Mouse (Mus musculus) G1E (cell line): ENCODE results near the gene Rcor3. TPM values are rescaled to one million over a fixed set of nuclear protein-coding genes. Genes with fewer than 3 reads are reported as not detected.

Experiments used
- ATAC-seq: 2 replicates; pipeline ENCODE4 v1.8.0; 2016; ENCODE audit warnings: mild to moderate bottlenecking; ENCODE audit not compliant: insufficient number of reproducible peaks, poor library complexity, low FRiP score, severe bottlenecking; ENCODE audit errors: extremely low read depth
- DNase-seq: peaks from one replicate; pipeline ENCODE4 v3.0.0; 2012; ENCODE audit warnings: low spot score
- H3K27me3 ChIP-seq: 2 replicates; pipeline ENCODE4 v1.6.1; 2012; ENCODE audit warnings: mild to moderate bottlenecking, low read length, inconsistent platforms; ENCODE audit not compliant: insufficient read depth
- H3K36me3 ChIP-seq: replicated peaks from 2 replicates; pipeline ENCODE3; 2012; ENCODE audit warnings: mild to moderate bottlenecking, inconsistent platforms
- H3K4me1 ChIP-seq: 2 replicates; pipeline ENCODE4 v1.6.1; 2012; ENCODE audit warnings: low read depth, low read length, inconsistent platforms, mixed read lengths; ENCODE audit not compliant: insufficient read depth
- H3K4me3 ChIP-seq: 2 replicates; pipeline ENCODE4 v1.5.1; 2012; ENCODE audit warnings: low read depth, mild to moderate bottlenecking, inconsistent platforms, low read length, moderate library complexity, mixed read lengths
- H3K9me3 ChIP-seq: replicated peaks from 2 replicates; pipeline ENCODE4 v1.6.1; 2012; ENCODE audit warnings: inconsistent platforms
- CTCF ChIP-seq: IDR thresholded peaks from 2 replicates; pipeline ENCODE4 v1.5.1; 2012; ENCODE audit warnings: low read depth, low read length, inconsistent platforms, mixed read lengths
- GATA1 ChIP-seq: IDR thresholded peaks from 2 replicates; pipeline ENCODE4 v1.6.1; 2012; ENCODE audit warnings: borderline replicate concordance, low read length, inconsistent platforms, mixed read lengths
- GATA2 ChIP-seq: IDR thresholded peaks from 2 replicates; pipeline ENCODE4 v1.6.1; 2012; ENCODE audit warnings: low read depth, low read length, inconsistent platforms, borderline replicate concordance
- POLR2AphosphoS5 ChIP-seq: IDR thresholded peaks from 2 replicates; pipeline ENCODE4 v1.6.1; 2012; ENCODE audit warnings: low read depth, low read length, inconsistent platforms; ENCODE audit not compliant: insufficient replicate concordance
- TAL1 ChIP-seq: conservative IDR thresholded peaks from 2 replicates; pipeline ENCODE4 v1.6.1; 2012; ENCODE audit warnings: low read depth, low read length, inconsistent platforms, mixed read lengths
- polyA plus RNA-seq: library from polyadenylated mRNA; stranded (reverse); fragments of >175 nt; gene quantifications from 2 replicates; pipeline ENCODE4 v1.2.3, GENCODE M21; 2012
- total RNA-seq, 2 experiments: library from RNA; stranded (forward) in 1 of 2; stranded (reverse) in 1 of 2; fragments of 200-1000 nt in 1 of 2; fragments of >200 nt in 1 of 2; fragmentation: Nextera tagmentation in 1 of 2; gene quantifications; 2 replicates each; pipeline ENCODE4 v1.2.3; 2014 to 2017

Gene Rcor3
- total and polyA plus RNA-seq, 3 experiments: 24.2 to 73.9 (median 39.4) TPM

GRCm38 (mm10) chr1:192137291-192137925 is 454 bp downstream of the Rcor3 start:
- DNase-seq (peak; percentile 50), ATAC-seq (no peak)
- H3K4me1 ChIP-seq: peaks cover 39% of the 10 kb centered on the region
- H3K27me3 ChIP-seq: no peaks in the 10 kb centered on the region
- no peaks in the 10 kb centered on the region for H3K9me3 ChIP-seq
- peaks cover 15% of the 10 kb centered on the region for H3K36me3 ChIP-seq
- TF ChIP-seq POLR2AphosphoS5: no peak
- no peak for TF ChIP-seq GATA2
- no peak for TF ChIP-seq CTCF
- TF ChIP-seq GATA1: no peak
- TF ChIP-seq TAL1: no peak
- H3K4me3 ChIP-seq: peak overlapping the region; percentile 90

- ATAC-seq: peak; percentile 77
Observed at GRCm38 (mm10) chr1:192136561-192137290, 1.1 kb downstream of the Rcor3 start.

GRCm38 (mm10) chr1:192130202-192130601 is 7.7 kb downstream of the Rcor3 start:
- H3K36me3 ChIP-seq: peaks cover 38% of the 10 kb centered on the region
- peaks cover 47% of the 10 kb centered on the region for H3K4me1 ChIP-seq
- DNase-seq (no peak), ATAC-seq (peak; percentile 55)
- H3K27me3 ChIP-seq: no peaks in the 10 kb centered on the region
- peak; percentile 39; the same call in 1 of the 2 replicates for TF ChIP-seq TAL1
- no peak for TF ChIP-seq POLR2AphosphoS5
- no peak overlapping the region for H3K4me3 ChIP-seq
- no peaks in the 10 kb centered on the region for H3K9me3 ChIP-seq

More at GRCm38 (mm10) chr1:192136561-192137290, 1.1 kb downstream of the Rcor3 start:
- TF ChIP-seq TAL1 (no peak), GATA1 (no peak), GATA2 (no peak), CTCF (no peak), POLR2AphosphoS5 (no peak)
- Histone ChIP-seq H3K4me3 (peak overlapping the region; percentile 90), H3K36me3 (peaks cover 15% of the 10 kb centered on the region), H3K4me1 (peaks cover 42% of the 10 kb centered on the region), H3K27me3 (no peaks in the 10 kb centered on the region), H3K9me3 (no peaks in the 10 kb centered on the region)
- peak; percentile 82 for DNase-seq

- Histone ChIP-seq H3K9me3 (no peaks in the 10 kb centered on the region), H3K4me1 (peaks cover 34% of the 10 kb centered on the region), H3K36me3 (peaks cover 45% of the 10 kb centered on the region), H3K4me3 (no peak overlapping the region), H3K27me3 (no peaks in the 10 kb centered on the region)
- peak; percentile 27 for DNase-seq
- TF ChIP-seq TAL1 (peak; percentile 40), POLR2AphosphoS5 (no peak)
- peak; percentile 81 for ATAC-seq
Observed at GRCm38 (mm10) chr1:192128343-192128742, 9.5 kb downstream of the Rcor3 start.

GRCm38 (mm10) chr1:192125761-192126160 is 12.1 kb downstream of the Rcor3 start:
- Histone ChIP-seq H3K4me3 (no peak overlapping the region), H3K9me3 (no peaks in the 10 kb centered on the region), H3K27me3 (no peaks in the 10 kb centered on the region), H3K4me1 (peaks cover 29% of the 10 kb centered on the region), H3K36me3 (peaks cover 62% of the 10 kb centered on the region)
- TF ChIP-seq GATA2: no peak
- TF ChIP-seq GATA1: no peak
- TF ChIP-seq CTCF: no peak
- DNase-seq (no peak), ATAC-seq (no peak)

GRCm38 (mm10) chr1:192116262-192116661 is 21.6 kb downstream of the Rcor3 start:
- Histone ChIP-seq H3K36me3 (peaks cover 87% of the 10 kb centered on the region), H3K4me3 (no peak overlapping the region), H3K4me1 (peaks cover 14% of the 10 kb centered on the region), H3K9me3 (no peaks in the 10 kb centered on the region), H3K27me3 (no peaks in the 10 kb centered on the region)
- no peak for ATAC-seq
- TF ChIP-seq GATA1 (no peak), POLR2AphosphoS5 (no peak), CTCF (no peak), TAL1 (no peak), GATA2 (no peak)
- DNase-seq: no peak
